Mouse (Mus musculus): Measurements from ENCODE around the gene Fanci. TPM values are rescaled to one million over a fixed set of nuclear protein-coding genes. Genes with fewer than 3 reads are reported as not detected.
A peak's percentile ranks its signal among the peaks of the same experiment; 100 is the strongest.

Fanci gene
- polyA plus RNA-seq, 1 experiment from 2014 or later, result 21.4 TPM

DNA sequence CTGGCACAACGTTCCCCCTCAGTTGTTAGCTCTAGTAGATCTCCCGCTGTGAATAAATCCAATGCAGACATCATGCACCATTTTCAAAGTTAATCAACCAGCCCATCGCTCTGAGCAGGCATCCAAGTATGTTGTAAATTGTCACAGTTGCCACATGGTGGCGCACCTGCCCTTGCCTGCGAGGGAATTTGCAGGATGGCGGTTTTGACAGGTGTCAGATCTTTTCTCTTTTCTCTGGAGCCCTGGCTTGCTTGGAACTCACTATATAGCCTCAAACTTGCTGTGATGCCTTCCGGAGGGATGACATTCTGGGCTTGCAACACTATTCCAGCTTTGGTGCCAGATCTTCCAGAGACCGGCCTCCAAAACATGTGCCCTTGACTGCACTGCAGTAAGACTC lies 102.2 kb downstream of the Fanci start:
- Histone ChIP-seq H3K27ac (replicated peaks; ENCODE audit: low read depth, low read length) (no peak overlapping the region), H3K9ac (replicated peaks; ENCODE audit: low read length) (no peak overlapping the region), H3K36me3 (replicated peaks; ENCODE audit: control insufficient read depth, insufficient read depth, low read depth, low read length) (no peaks in the 10 kb centered on the region), H3K27me3 (ENCODE audit: control insufficient read depth, insufficient read depth, low read length) (peaks cover 38% of the 10 kb centered on the region), H3K4me3 (ENCODE audit: low read depth, low read length) (no peak overlapping the region), H3K4me2 (ENCODE audit: low read depth, low read length) (no peak overlapping the region), H3K9me3 (replicated peaks; ENCODE audit: control insufficient read depth, low read length) (no peaks in the 10 kb centered on the region), H3K4me1 (ENCODE audit: control insufficient read depth, insufficient read depth, low read length) (no peaks in the 10 kb centered on the region; the same call in 1 of the 2 replicates)
- DNase-seq (ENCODE audit: low spot score) (peak; percentile 66), ATAC-seq (replicated peaks; ENCODE audit: insufficient number of reproducible peaks, low FRiP score, low TSS enrichment, low read depth) (no peak)
- WGBS, result 7% methylated on average over 8 of the region's 8 CpGs

DNA sequence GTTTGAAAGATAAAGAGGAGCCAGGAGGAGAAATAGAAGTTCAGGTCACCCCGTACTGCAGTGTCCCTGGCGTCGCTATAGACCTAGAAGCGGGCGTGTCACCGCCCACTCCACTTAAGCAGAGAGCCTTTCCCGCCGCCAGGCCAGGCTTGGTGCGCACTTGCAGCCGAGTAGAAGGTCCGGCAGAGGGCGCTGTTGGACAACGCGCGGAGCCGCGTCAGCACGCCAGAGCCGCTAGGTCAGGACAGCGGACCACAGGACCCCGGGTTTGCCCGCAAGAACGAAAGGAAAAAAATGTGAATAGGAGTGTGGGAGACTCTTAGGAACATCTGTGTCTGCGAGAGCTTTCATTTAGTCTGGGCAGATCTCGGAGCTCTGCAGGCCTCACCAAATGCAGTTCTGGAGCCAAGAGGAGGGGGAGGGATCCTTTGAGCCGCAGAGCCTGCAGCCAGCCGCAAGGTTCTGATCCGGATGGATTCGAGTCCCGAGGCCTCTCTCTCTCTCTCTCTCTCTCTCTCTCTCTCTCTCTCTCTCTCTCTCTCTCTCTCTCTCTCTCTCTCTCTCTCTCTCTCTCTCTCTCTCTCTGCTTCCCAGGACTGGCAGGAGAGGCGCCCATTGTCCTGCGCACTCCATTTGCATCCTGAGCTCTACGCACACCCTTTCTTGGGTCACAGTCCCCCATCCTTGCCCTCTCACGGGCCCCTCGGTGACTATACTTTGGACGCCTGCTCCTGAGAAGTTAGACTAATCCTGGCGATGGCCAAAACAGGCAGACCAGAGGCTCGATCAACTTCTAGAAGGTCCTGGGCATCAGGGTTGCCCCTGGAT lies 104.5 kb downstream of the Fanci start:
- Histone ChIP-seq H3K4me3 (ENCODE audit: low read depth, low read length) (peak overlapping the region; percentile 17), H3K27ac (replicated peaks; ENCODE audit: low read depth, low read length) (no peak overlapping the region), H3K9me3 (replicated peaks; ENCODE audit: control insufficient read depth, low read length) (no peaks in the 10 kb centered on the region), H3K4me1 (ENCODE audit: control insufficient read depth, insufficient read depth, low read length) (peaks cover 4% of the 10 kb centered on the region), H3K9ac (replicated peaks; ENCODE audit: low read length) (no peak overlapping the region), H3K4me2 (ENCODE audit: low read depth, low read length) (0 out of 2 replicates have a peak overlapping the region, but pooled peaks have one; percentile 14), H3K36me3 (replicated peaks; ENCODE audit: control insufficient read depth, insufficient read depth, low read depth, low read length) (no peaks in the 10 kb centered on the region), H3K27me3 (ENCODE audit: control insufficient read depth, insufficient read depth, low read length) (peaks cover 61% of the 10 kb centered on the region)
- 2% methylated on average over 37 of the region's 38 CpGs for WGBS
- DNase-seq (ENCODE audit: low spot score) (peak; percentile 92), ATAC-seq (replicated peaks; ENCODE audit: insufficient number of reproducible peaks, low FRiP score, low TSS enrichment, low read depth) (peak; percentile 62; the same call in 1 of the 2 replicates)

GRCm38 (mm10) chr7:79496816-79497328 lies 105.1 kb downstream of the Fanci start:
- no peak for DNase-seq (ENCODE audit: low spot score)
- H3K36me3 ChIP-seq (replicated peaks; ENCODE audit: control insufficient read depth, insufficient read depth, low read depth, low read length), result no peaks in the 10 kb centered on the region
- no peak overlapping the region for H3K4me3 ChIP-seq (ENCODE audit: low read depth, low read length)
- H3K9ac ChIP-seq (replicated peaks; ENCODE audit: low read length), result no peak overlapping the region
- no peak overlapping the region for H3K4me2 ChIP-seq (ENCODE audit: low read depth, low read length)
- 4% methylated on average over 9 of the region's 9 CpGs for WGBS
- H3K27ac ChIP-seq (replicated peaks; ENCODE audit: low read depth, low read length), result no peak overlapping the region
- no peaks in the 10 kb centered on the region for H3K9me3 ChIP-seq (replicated peaks; ENCODE audit: control insufficient read depth, low read length)
- peaks cover 68% of the 10 kb centered on the region for H3K27me3 ChIP-seq (ENCODE audit: control insufficient read depth, insufficient read depth, low read length)
- H3K4me1 ChIP-seq (ENCODE audit: control insufficient read depth, insufficient read depth, low read length), result peaks cover 4% of the 10 kb centered on the region
- ATAC-seq (replicated peaks; ENCODE audit: insufficient number of reproducible peaks, low FRiP score, low TSS enrichment, low read depth), result no peak

DNA sequence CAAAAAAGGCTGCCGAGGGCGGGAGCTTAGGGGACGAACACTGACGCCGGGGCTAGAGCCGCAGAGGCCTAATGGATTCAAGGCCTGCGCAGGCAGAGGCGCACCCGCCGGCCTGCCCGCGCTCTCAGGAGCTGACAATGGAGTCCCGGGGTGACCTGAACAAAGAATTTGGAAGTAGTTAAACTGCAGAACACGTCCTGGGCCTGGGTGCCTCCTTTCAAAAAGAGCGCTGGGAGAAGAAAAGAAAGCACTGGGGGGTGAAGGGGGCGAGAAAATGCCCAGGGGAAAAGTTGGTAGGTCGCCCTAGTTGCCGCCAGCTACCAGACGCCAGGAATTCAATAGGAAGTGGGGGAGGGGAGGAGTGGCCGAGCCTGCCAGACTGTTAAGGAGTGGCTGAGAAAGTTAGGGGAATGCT lies 106.0 kb downstream of the Fanci start:
- Histone ChIP-seq H3K4me3 (ENCODE audit: low read depth, low read length) (no peak overlapping the region), H3K9ac (replicated peaks; ENCODE audit: low read length) (no peak overlapping the region), H3K27me3 (ENCODE audit: control insufficient read depth, insufficient read depth, low read length) (peaks cover 76% of the 10 kb centered on the region), H3K4me2 (ENCODE audit: low read depth, low read length) (no peak overlapping the region), H3K9me3 (replicated peaks; ENCODE audit: control insufficient read depth, low read length) (no peaks in the 10 kb centered on the region), H3K36me3 (replicated peaks; ENCODE audit: control insufficient read depth, insufficient read depth, low read depth, low read length) (no peaks in the 10 kb centered on the region), H3K4me1 (ENCODE audit: control insufficient read depth, insufficient read depth, low read length) (peaks cover 4% of the 10 kb centered on the region), H3K27ac (replicated peaks; ENCODE audit: low read depth, low read length) (no peak overlapping the region)
- 0 out of 2 replicates have a peak, but pooled peaks have one; percentile 17 for ATAC-seq (replicated peaks; ENCODE audit: insufficient number of reproducible peaks, low FRiP score, low TSS enrichment, low read depth)
- WGBS, result under 1% methylated on average over 20 of the region's 20 CpGs
- DNase-seq (ENCODE audit: low spot score), result peak; percentile 55

DNA sequence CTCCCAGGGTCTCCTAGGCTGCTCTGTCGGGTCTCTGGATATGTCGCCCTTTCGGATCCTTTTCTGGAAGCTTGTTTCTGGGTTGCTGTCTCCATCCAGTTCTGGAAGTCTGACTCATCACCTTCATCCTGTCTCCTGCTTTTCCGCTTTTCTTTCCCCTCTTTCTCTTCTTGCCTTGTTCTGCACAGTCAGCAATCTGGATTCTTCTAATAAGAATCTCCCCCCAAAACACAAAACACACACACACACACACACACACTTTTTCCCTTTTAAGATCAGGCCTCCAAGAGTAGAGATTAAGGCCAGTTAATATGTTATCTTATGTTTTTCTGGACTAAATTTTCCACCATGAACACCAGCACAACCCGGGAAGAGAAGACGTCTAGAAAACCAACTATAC lies 106.6 kb downstream of the Fanci start:
- Histone ChIP-seq H3K27ac (replicated peaks; ENCODE audit: low read depth, low read length) (no peak overlapping the region), H3K9ac (replicated peaks; ENCODE audit: low read length) (no peak overlapping the region), H3K4me3 (ENCODE audit: low read depth, low read length) (no peak overlapping the region), H3K4me2 (ENCODE audit: low read depth, low read length) (no peak overlapping the region), H3K4me1 (ENCODE audit: control insufficient read depth, insufficient read depth, low read length) (peaks cover 4% of the 10 kb centered on the region), H3K9me3 (replicated peaks; ENCODE audit: control insufficient read depth, low read length) (no peaks in the 10 kb centered on the region), H3K27me3 (ENCODE audit: control insufficient read depth, insufficient read depth, low read length) (peaks cover 82% of the 10 kb centered on the region), H3K36me3 (replicated peaks; ENCODE audit: control insufficient read depth, insufficient read depth, low read depth, low read length) (no peaks in the 10 kb centered on the region)
- WGBS, result 4% methylated on average over 6 of the region's 6 CpGs
- no peak for ATAC-seq (replicated peaks; ENCODE audit: insufficient number of reproducible peaks, low FRiP score, low TSS enrichment, low read depth)
- no peak for DNase-seq (ENCODE audit: low spot score)

DNA sequence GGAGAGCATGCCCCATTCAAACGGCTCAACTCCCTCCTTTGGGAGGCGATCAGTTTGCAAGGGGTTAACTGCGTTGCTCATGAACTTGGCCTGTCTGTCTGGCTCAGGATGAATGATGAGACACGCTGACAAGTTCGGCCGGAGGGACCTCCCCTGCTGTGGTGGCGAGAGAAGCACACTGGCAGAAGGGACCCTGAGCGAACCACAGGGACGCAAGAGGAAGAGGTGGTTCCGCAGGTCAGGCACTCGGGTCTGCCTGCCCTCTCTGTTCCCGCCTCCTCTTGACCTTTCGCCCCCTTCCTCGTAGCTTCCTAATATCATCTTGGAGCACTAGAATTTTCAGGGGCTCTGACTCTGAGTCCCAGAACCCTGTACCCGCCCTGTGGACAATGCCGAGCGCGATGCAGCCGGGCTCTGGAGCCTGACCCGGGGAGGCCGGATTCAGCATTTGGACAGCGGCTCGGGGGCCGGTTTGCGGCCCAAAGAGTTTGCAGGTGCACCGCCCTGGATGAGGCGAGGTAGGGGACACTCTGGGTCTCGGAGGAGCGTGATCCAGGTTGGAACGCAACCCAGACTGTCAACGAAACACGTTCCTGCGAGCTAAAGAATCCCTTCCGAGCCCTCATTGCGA lies 107.4 kb downstream of the Fanci start:
- Histone ChIP-seq H3K27me3 (ENCODE audit: control insufficient read depth, insufficient read depth, low read length) (peaks cover 88% of the 10 kb centered on the region), H3K4me3 (ENCODE audit: low read depth, low read length) (peak overlapping the region; percentile 29; the same call in 1 of the 2 replicates), H3K4me2 (ENCODE audit: low read depth, low read length) (no peak overlapping the region), H3K36me3 (replicated peaks; ENCODE audit: control insufficient read depth, insufficient read depth, low read depth, low read length) (no peaks in the 10 kb centered on the region), H3K9me3 (replicated peaks; ENCODE audit: control insufficient read depth, low read length) (no peaks in the 10 kb centered on the region), H3K27ac (replicated peaks; ENCODE audit: low read depth, low read length) (0 out of 2 replicates have a peak overlapping the region, but pooled peaks have one; percentile 41), H3K4me1 (ENCODE audit: control insufficient read depth, insufficient read depth, low read length) (peaks cover 4% of the 10 kb centered on the region), H3K9ac (replicated peaks; ENCODE audit: low read length) (peak overlapping the region; percentile 25)
- ATAC-seq (replicated peaks; ENCODE audit: insufficient number of reproducible peaks, low FRiP score, low TSS enrichment, low read depth), result no peak
- DNase-seq (ENCODE audit: low spot score), result peak; percentile 82
- WGBS, result 1% methylated on average over 35 of the region's 35 CpGs
